Mouse (Mus musculus) heart, postnatal 25 days (tissue): ENCODE results near the gene Fcer1g. TPM values are rescaled to one million over a fixed set of nuclear protein-coding genes. Genes with fewer than 3 reads are reported as not detected.
"Not testable (repeated sequence)": the region's sequence is repeated elsewhere in the genome, so short reads cannot be mapped to it uniquely, and the experiment has no call there.

Experiments
- DNase-seq: peaks from one replicate; pipeline ENCODE4 v3.0.0; 2022; ENCODE audit warnings: low spot score
- intact Hi-C: fragments of 180-260 bp; cut with DNase I; formaldehyde crosslinking; loops from one replicate; pipeline ENCODE4 v1.15.1; 2025
- total RNA-seq, 2 experiments: library from RNA; stranded (reverse); gene quantifications; 2 replicates each; pipeline ENCODE4 v1.2.3; 2021

The Fcer1g gene
- total RNA-seq, 2 experiments from 2014 or later = 11.0 to 12.9 TPM

GRCm38 (mm10) chr1:171247453-171247841, 13.3 kb upstream of the Fcer1g start:
- intact Hi-C loops = loop anchor here (2.0 kb wide), 1 partner anchor 33 kb away; the partner anchor contains the start of gene Ppox
- DNase-seq = no peak

- intact Hi-C loops = loop anchor here (2.0 kb wide), 1 partner anchor 34 kb away; the partner anchor contains the start of gene Ppox
Observed at GRCm38 (mm10) chr1:171246709-171247452, 12.7 kb upstream of the Fcer1g start.

GRCm38 (mm10) chr1:171245353-171245752, 11.2 kb upstream of the Fcer1g start:
- intact Hi-C loops = no loop called here
- no peak for DNase-seq

More at GRCm38 (mm10) chr1:171246709-171247452, 12.7 kb upstream of the Fcer1g start:
- DNase-seq = peak; percentile 96

- intact Hi-C loops, DNase-seq: not testable (repeated sequence)
Observed at GRCm38 (mm10) chr1:171241952-171242351, 7.8 kb upstream of the Fcer1g start.

GRCm38 (mm10) chr1:171240911-171241310, 6.7 kb upstream of the Fcer1g start:
- DNase-seq = no peak
- intact Hi-C loops = no loop called here

- peak; percentile 46 for DNase-seq
- intact Hi-C loops = no loop called here
Observed at GRCm38 (mm10) chr1:171239992-171240744, 6.0 kb upstream of the Fcer1g start.

GRCm38 (mm10) chr1:171238463-171238862, 4.3 kb upstream of the Fcer1g start:
- no peak for DNase-seq
- intact Hi-C loops = no loop called here

- intact Hi-C loops = no loop called here
- no peak for DNase-seq
Observed at GRCm38 (mm10) chr1:171237438-171237837, 3.3 kb upstream of the Fcer1g start.

GRCm38 (mm10) chr1:171235791-171236190, 1.6 kb upstream of the Fcer1g start:
- DNase-seq = no peak
- intact Hi-C loops = no loop called here

- intact Hi-C loops = no loop called here
- no peak for DNase-seq
Observed at GRCm38 (mm10) chr1:171234538-171234937, 373 bp upstream of the Fcer1g start.

GRCm38 (mm10) chr1:171232800-171233730, 1.1 kb downstream of the Fcer1g start:
- no peak for DNase-seq
- intact Hi-C loops = no loop called here

GRCm38 (mm10) chr1:171232348-171232747, 1.8 kb downstream of the Fcer1g start:
- intact Hi-C loops = no loop called here
- no peak for DNase-seq

GRCm38 (mm10) chr1:171231844-171232243, 2.3 kb downstream of the Fcer1g start:
- no peak for DNase-seq
- intact Hi-C loops = no loop called here

- intact Hi-C loops = no loop called here
- no peak for DNase-seq
Observed at GRCm38 (mm10) chr1:171230215-171230614, 4.0 kb downstream of the Fcer1g start.

- no peak for DNase-seq
- intact Hi-C loops = no loop called here
Observed at GRCm38 (mm10) chr1:171229750-171230149, 4.4 kb downstream of the Fcer1g start.

- intact Hi-C loops = loop anchor here (2.0 kb wide), 1 partner anchor 29 kb away; no protein-coding TSS in a partner anchor
Observed at GRCm38 (mm10) chr1:171227879-171228278, 6.3 kb downstream of the Fcer1g start.

GRCm38 (mm10) chr1:171226780-171227179, 7.4 kb downstream of the Fcer1g start:
- DNase-seq = no peak
- intact Hi-C loops = loop anchor here (2.0 kb wide), 1 partner anchor 30 kb away; no protein-coding TSS in a partner anchor

More at GRCm38 (mm10) chr1:171227879-171228278, 6.3 kb downstream of the Fcer1g start:
- no peak for DNase-seq

GRCm38 (mm10) chr1:171224857-171225256, 9.3 kb downstream of the Fcer1g start, which contains the start of gene Apoa2:
TSS of gene Apoa2 (plus strand) at chr1:171225054.
- no peak for DNase-seq
- intact Hi-C loops = no loop called here

- intact Hi-C loops = no loop called here
- DNase-seq = no peak
Observed at GRCm38 (mm10) chr1:171223796-171224195, 10.4 kb downstream of the Fcer1g start.

- intact Hi-C loops = no loop called here
- no peak for DNase-seq
Observed at GRCm38 (mm10) chr1:171223168-171223567, 11.0 kb downstream of the Fcer1g start.
